In the genomic region with DNA sequence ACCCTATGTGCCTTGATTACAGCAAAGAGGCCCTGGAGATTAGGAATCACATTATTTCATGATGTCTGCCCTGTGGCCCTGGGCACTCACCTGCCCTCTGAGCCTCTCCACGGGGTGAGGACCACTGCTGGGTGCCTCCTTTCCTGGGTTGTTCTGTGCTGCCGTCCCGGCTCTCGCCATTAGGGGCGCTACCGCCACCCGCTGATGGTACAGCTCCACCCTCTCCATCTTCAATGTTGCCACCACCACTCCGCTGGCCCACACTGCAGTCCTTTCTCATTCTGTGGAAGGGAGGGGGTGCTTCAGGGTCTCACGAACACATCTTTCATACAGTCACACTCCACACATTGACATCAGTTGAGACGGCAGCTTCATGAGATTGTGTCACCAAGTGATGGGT, we compare ENCODE assay signal across 9 mouse cellular contexts. TPM values are rescaled to one million over a fixed set of nuclear protein-coding genes. Genes with fewer than 3 reads are reported as not detected.
DNase-seq lines count a peak whose midpoint lies in the region; ATAC-seq and TF ChIP-seq lines count a peak whose summit lies in the region.
"Had no signal": no experiment of that assay in that cellular context is flagged by ENCODE, and none has a peak within 500 bp of the region (broad histone marks: within the 10 kb centered on the region; RNA-seq: fewer than 3 reads in every experiment).

No protein-coding gene starts in this region.

- ATAC-seq in forebrain, postnatal 0 days = no peak
- no peak for ATAC-seq in forebrain, embryonic 14.5 days
- ATAC-seq in common myeloid progenitor, adult 5-6 weeks (replicated peaks; ENCODE audit: low read depth, poor library complexity, severe bottlenecking) = peak; percentile 73

- no peak overlapping the region for H3K4me3 ChIP-seq in forebrain, postnatal 0 days (ENCODE audit: low read depth, low read length)
- no peak overlapping the region for H3K4me3 ChIP-seq in forebrain, embryonic 14.5 days (ENCODE audit: low read depth, low read length)
- H3K4me3 ChIP-seq: liver, embryonic 15.5 days had no signal

- H3K27ac ChIP-seq in forebrain, postnatal 0 days (ENCODE audit: low read depth, low read length) = no peak overlapping the region
- H3K27ac ChIP-seq in forebrain, embryonic 14.5 days (ENCODE audit: low read depth, low read length) = no peak overlapping the region
- H3K27ac ChIP-seq: liver, embryonic 15.5 days had no signal

- no peak overlapping the region for H3K4me2 ChIP-seq in forebrain, postnatal 0 days (ENCODE audit: low read depth)
- no peak overlapping the region for H3K4me2 ChIP-seq in forebrain, embryonic 14.5 days (ENCODE audit: low read length)
- H3K4me2 ChIP-seq: liver, embryonic 15.5 days had no signal

- 59% methylated on average over 10 of the region's 10 CpGs for WGBS in forebrain, postnatal 0 days
- WGBS in forebrain, embryonic 14.5 days = 49% methylated on average over 10 of the region's 10 CpGs

- intact Hi-C loops in left cerebral cortex, postnatal 25 days (cut with DNase I) = loop anchor here (2.0 kb wide), 1 partner anchor 74 kb away; no protein-coding TSS in a partner anchor
- intact Hi-C loops in left cerebral cortex, postnatal 36 days (cut with DNase I) = no loop called here

- 0 out of 2 replicates have a peak, but pooled peaks cover 5% of the 10 kb centered on the region for H3K9me3 ChIP-seq in forebrain, postnatal 0 days (ENCODE audit: low read length)
- H3K9me3 ChIP-seq in forebrain, embryonic 14.5 days (replicated peaks; ENCODE audit: control insufficient read depth, low read length) = no peaks in the 10 kb centered on the region
- H3K9me3 ChIP-seq: liver, embryonic 15.5 days had no signal

- peaks cover 27% of the 10 kb centered on the region for H3K36me3 ChIP-seq in forebrain, postnatal 0 days (ENCODE audit: insufficient read depth)
- H3K36me3 ChIP-seq in forebrain, embryonic 14.5 days (ENCODE audit: control insufficient read depth, insufficient read depth, low read length) = no peaks in the 10 kb centered on the region
- H3K36me3 ChIP-seq: liver, embryonic 15.5 days had no signal

- no peak for DNase-seq in forebrain, postnatal 0 days
- DNase-seq in forebrain, embryonic 14.5 days (ENCODE audit: low spot score) = no peak
- DNase-seq in left cerebral cortex, postnatal 25 days (ENCODE audit: low spot score in 2 of 2) = peak; percentile 19 to 20
- DNase-seq in left cerebral cortex, postnatal 36 days (ENCODE audit: low spot score in 2 of 2) = no peak
- DNase-seq in lung, postnatal 4 days = peak; percentile 44 to 66
- DNase-seq in thymus, postnatal 14 days = peak; percentile 69
- DNase-seq in Muller cell, postnatal 12 days (ENCODE audit: inconsistent ontology term) = no peak

- H3K27me3 ChIP-seq in forebrain, postnatal 0 days (ENCODE audit: insufficient read depth, low read length) = no peaks in the 10 kb centered on the region
- H3K27me3 ChIP-seq in forebrain, embryonic 14.5 days (replicated peaks; ENCODE audit: control insufficient read depth, insufficient read depth, low read length) = no peaks in the 10 kb centered on the region
- H3K27me3 ChIP-seq: liver, embryonic 15.5 days had no signal

- TF ChIP-seq CTCF in forebrain, postnatal 0 days (IDR thresholded peaks at IDR 0.05; ENCODE audit: low read depth) = peak; percentile 41; the same call in 1 of the 2 replicates

- no peaks in the 10 kb centered on the region for H3K4me1 ChIP-seq in forebrain, postnatal 0 days (ENCODE audit: insufficient read depth)
- H3K4me1 ChIP-seq in forebrain, embryonic 14.5 days (ENCODE audit: control insufficient read depth, insufficient read depth, low read length) = peaks cover 13% of the 10 kb centered on the region; the same call in 1 of the 2 replicates

- no peak overlapping the region for H3K9ac ChIP-seq in forebrain, postnatal 0 days
- H3K9ac ChIP-seq in forebrain, embryonic 14.5 days (ENCODE audit: low read length) = no peak overlapping the region
- H3K9ac ChIP-seq: liver, embryonic 15.5 days had no signal

RNA-seq across cellular contexts. Expression of a gene that starts 29.3 kb away (rescaled TPM):
- total RNA-seq in forebrain, postnatal 0 days (2014; rRNA removed) = 26.5 and 34.2 TPM in 2 replicates
- 34.0 and 38.0 TPM in 2 replicates for polyA plus RNA-seq in forebrain, postnatal 0 days (2015; fragmentation: Nextera tagmentation; extraction: Ambion mirVana)
- polyA plus RNA-seq in forebrain, embryonic 14.5 days (2014; fragmentation: Nextera tagmentation; extraction: Ambion mirVana) = 32.8 and 35.4 TPM in 2 replicates
- total RNA-seq in left cerebral cortex, postnatal 25 days (2021) = 10 to 100 TPM; 23.8 to 25.2 TPM
- total RNA-seq in left cerebral cortex, postnatal 36 days (2021) = 10 to 100 TPM; 23.1 to 23.8 TPM
- 22.8 and 35.2 TPM in 2 replicates for total RNA-seq in common myeloid progenitor, adult 5-6 weeks (2017)

Comparison
In these comparisons a context has a peak if more than half of its experiments do, and no peak if none do; other contexts are left out.
1. DNase-seq: peak in left cerebral cortex, postnatal 25 days (2 of 2), lung, postnatal 4 days (2 of 2) and thymus, postnatal 14 days (single experiment); none in forebrain, postnatal 0 days (single experiment), forebrain, embryonic 14.5 days (single experiment), left cerebral cortex, postnatal 36 days (0 of 2) and Muller cell, postnatal 12 days (single experiment).